Mouse (Mus musculus) stomach, postnatal 0 days (tissue): ENCODE measurements around the gene Arhgap10.

Experiments
- CTCF ChIP-seq: IDR thresholded peaks from 2 replicates; pipeline ENCODE4 v1.5.1; 2016; ENCODE audit warnings: antibody characterized with exemption, low read depth, mild to moderate bottlenecking, moderate library complexity
- EP300 ChIP-seq: optimal IDR thresholded peaks from 2 replicates; pipeline ENCODE3; 2016; ENCODE audit warnings: antibody characterized with exemption

- TF ChIP-seq CTCF (no peak), EP300 (no peak)
These were observed 189.3 kb downstream of the Arhgap10 start for GRCm38 (mm10) chr8:77328473-77328872.
